ENCODE assay signal across 11 mouse cellular contexts in genomic region chr2:166001362-166001761, GRCm38 (mm10). TPM values are rescaled to one million over a fixed set of nuclear protein-coding genes. Genes with fewer than 3 reads are reported as not detected.
DNase-seq lines count a peak whose midpoint lies in the region; ATAC-seq and TF ChIP-seq lines count a peak whose summit lies in the region.
"Had no signal": no experiment of that assay in that cellular context is flagged by ENCODE, and none has a peak within 500 bp of the region (broad histone marks: within the 10 kb centered on the region; RNA-seq: fewer than 3 reads in every experiment).

No protein-coding gene starts in this region.

- H3K9me3 ChIP-seq in heart, postnatal 0 days (replicated peaks; ENCODE audit: control insufficient read depth, low read length) = no peaks in the 10 kb centered on the region
- H3K9me3 ChIP-seq in midbrain, embryonic 12.5 days = no peaks in the 10 kb centered on the region
- H3K9me3 ChIP-seq in midbrain, embryonic 16.5 days (replicated peaks; ENCODE audit: control insufficient read depth, low read length, poor library complexity, severe bottlenecking) = no peaks in the 10 kb centered on the region
- no peaks in the 10 kb centered on the region for H3K9me3 ChIP-seq in forebrain, embryonic 14.5 days (replicated peaks; ENCODE audit: control insufficient read depth, low read length)
- H3K9me3 ChIP-seq: limb, embryonic 13.5 days had no signal

- intact Hi-C loops in heart, postnatal 25 days (cut with DNase I) = no loop called here
- intact Hi-C loops in gastrocnemius, postnatal 36 days (cut with DNase I) = no loop called here

- TF ChIP-seq EP300 in heart, postnatal 0 days (IDR thresholded peaks at IDR 0.05; ENCODE audit: low read depth) = no peak

- H3K4me3 ChIP-seq in heart, postnatal 0 days (ENCODE audit: low read depth, low read length) = no peak overlapping the region
- H3K4me3 ChIP-seq in midbrain, embryonic 12.5 days = no peak overlapping the region
- H3K4me3 ChIP-seq in midbrain, embryonic 16.5 days (ENCODE audit: low read depth, low read length) = no peak overlapping the region
- no peak overlapping the region for H3K4me3 ChIP-seq in forebrain, embryonic 14.5 days (ENCODE audit: low read depth, low read length)
- H3K4me3 ChIP-seq: limb, embryonic 13.5 days had no signal

- no peak overlapping the region for H3K9ac ChIP-seq in heart, postnatal 0 days (replicated peaks; ENCODE audit: low read depth, low read length)
- H3K9ac ChIP-seq in midbrain, embryonic 12.5 days (replicated peaks) = no peak overlapping the region
- no peak overlapping the region for H3K9ac ChIP-seq in midbrain, embryonic 16.5 days (ENCODE audit: low read depth, low read length)
- no peak overlapping the region for H3K9ac ChIP-seq in forebrain, embryonic 14.5 days (ENCODE audit: low read length)
- H3K9ac ChIP-seq: limb, embryonic 13.5 days had no signal

- WGBS in heart, postnatal 0 days = 49% methylated on average over 2 of the region's 2 CpGs
- WGBS in midbrain, embryonic 12.5 days = 28% methylated on average over 2 of the region's 2 CpGs
- WGBS in midbrain, embryonic 16.5 days = 33% methylated on average over 2 of the region's 2 CpGs
- WGBS in forebrain, embryonic 14.5 days = 23% methylated on average over 2 of the region's 2 CpGs

- peaks cover 22% of the 10 kb centered on the region for H3K4me1 ChIP-seq in heart, postnatal 0 days (ENCODE audit: control insufficient read depth, insufficient read depth)
- H3K4me1 ChIP-seq in midbrain, embryonic 12.5 days = peaks cover 38% of the 10 kb centered on the region
- H3K4me1 ChIP-seq in midbrain, embryonic 16.5 days (ENCODE audit: control insufficient read depth, insufficient read depth, low read length) = peaks cover 24% of the 10 kb centered on the region
- H3K4me1 ChIP-seq in forebrain, embryonic 14.5 days (ENCODE audit: control insufficient read depth, insufficient read depth, low read length) = peaks cover 22% of the 10 kb centered on the region

- no peak for DNase-seq in heart, postnatal 0 days (ENCODE audit: low spot score)
- DNase-seq in heart, postnatal 25 days (ENCODE audit: low spot score) = no peak
- DNase-seq in forebrain, embryonic 14.5 days (ENCODE audit: low spot score) = no peak
- no peak for DNase-seq in adrenal gland, adult 8-10 months
- no peak for DNase-seq in gastrocnemius, postnatal 36 days
- DNase-seq in layer of hippocampus, adult 11-12 months (ENCODE audit: low spot score) = no peak
- DNase-seq: cerebellum, adult 9-10 months; kidney, adult 18-20 months had no signal

- TF ChIP-seq CTCF in heart, postnatal 0 days (IDR thresholded peaks at IDR 0.05; ENCODE audit: low read depth) = no peak

- H3K27ac ChIP-seq in heart, postnatal 0 days (ENCODE audit: low read depth) = peak overlapping the region; percentile 39
- H3K27ac ChIP-seq in midbrain, embryonic 12.5 days (replicated peaks) = peak overlapping the region; percentile 78
- H3K27ac ChIP-seq in midbrain, embryonic 16.5 days (ENCODE audit: low read length) = no peak overlapping the region
- peak overlapping the region; percentile 53 for H3K27ac ChIP-seq in forebrain, embryonic 14.5 days (ENCODE audit: low read depth, low read length)
- H3K27ac ChIP-seq: limb, embryonic 13.5 days had no signal

- H3K36me3 ChIP-seq in heart, postnatal 0 days (replicated peaks; ENCODE audit: control insufficient read depth, insufficient read depth, low read length) = no peaks in the 10 kb centered on the region
- H3K36me3 ChIP-seq in midbrain, embryonic 12.5 days = no peaks in the 10 kb centered on the region
- no peaks in the 10 kb centered on the region for H3K36me3 ChIP-seq in midbrain, embryonic 16.5 days (ENCODE audit: control insufficient read depth, insufficient read depth, low read length)
- H3K36me3 ChIP-seq in forebrain, embryonic 14.5 days (ENCODE audit: control insufficient read depth, insufficient read depth, low read length) = no peaks in the 10 kb centered on the region
- H3K36me3 ChIP-seq: limb, embryonic 13.5 days had no signal

- no peak for ATAC-seq in heart, postnatal 0 days (ENCODE audit: insufficient read depth, low read depth)
- no peak for ATAC-seq in midbrain, embryonic 12.5 days (ENCODE audit: low FRiP score, low read depth)
- no peak for ATAC-seq in midbrain, embryonic 16.5 days
- ATAC-seq in forebrain, embryonic 14.5 days = no peak

- H3K4me2 ChIP-seq in heart, postnatal 0 days (ENCODE audit: low read depth, low read length) = no peak overlapping the region
- peak overlapping the region; percentile 38; the same call in 1 of the 2 replicates for H3K4me2 ChIP-seq in midbrain, embryonic 12.5 days (replicated peaks)
- no peak overlapping the region for H3K4me2 ChIP-seq in midbrain, embryonic 16.5 days (ENCODE audit: low read length)
- H3K4me2 ChIP-seq in forebrain, embryonic 14.5 days (ENCODE audit: low read length) = no peak overlapping the region
- H3K4me2 ChIP-seq: limb, embryonic 13.5 days had no signal

- no peaks in the 10 kb centered on the region for H3K27me3 ChIP-seq in heart, postnatal 0 days (ENCODE audit: control insufficient read depth, insufficient read depth, low read length)
- H3K27me3 ChIP-seq in midbrain, embryonic 12.5 days = no peaks in the 10 kb centered on the region
- no peaks in the 10 kb centered on the region for H3K27me3 ChIP-seq in midbrain, embryonic 16.5 days (ENCODE audit: control insufficient read depth, insufficient read depth, low read depth, low read length)
- no peaks in the 10 kb centered on the region for H3K27me3 ChIP-seq in forebrain, embryonic 14.5 days (replicated peaks; ENCODE audit: control insufficient read depth, insufficient read depth, low read length)
- H3K27me3 ChIP-seq: limb, embryonic 13.5 days had no signal

RNA-seq across cellular contexts. Expression of gene Ncoa3, which starts 8.9 kb away (rescaled TPM):
- 17.7 and 48.7 TPM in 2 replicates for total RNA-seq in heart, postnatal 0 days (2014; rRNA removed; ENCODE audit: low replicate concordance)
- 5.8 and 6.2 TPM in 2 replicates for polyA plus RNA-seq in heart, postnatal 0 days (2015; fragmentation: Nextera tagmentation; extraction: Ambion mirVana)
- 10 to 100 TPM; 23.8 to 29.6 TPM for total RNA-seq in heart, postnatal 25 days (2021)
- polyA plus RNA-seq in midbrain, embryonic 12.5 days (2016; fragmentation: Nextera tagmentation; extraction: Ambion mirVana) = 15.3 and 15.7 TPM in 2 replicates
- 15.5 and 16.0 TPM in 2 replicates for polyA plus RNA-seq in midbrain, embryonic 16.5 days (2015; fragmentation: Nextera tagmentation; extraction: Ambion mirVana)
- polyA plus RNA-seq in forebrain, embryonic 14.5 days (2014; fragmentation: Nextera tagmentation; extraction: Ambion mirVana) = 9.3 and 12.8 TPM in 2 replicates
- 10 to 100 TPM; 24.2 to 46.2 (median 33.3) TPM for total RNA-seq in adrenal gland, adult 8-10 months (2022)
- 10 to 100 TPM; 13.5 to 13.9 TPM for total RNA-seq in gastrocnemius, postnatal 36 days (2021)
